Mouse (Mus musculus) retina, adult 2 months (tissue): ENCODE data around the gene Gja4.

Experiments
- DNase-seq: peaks from one replicate; pipeline ENCODE4 v3.0.0-alpha.2; 2012; ENCODE audit warnings: low read depth, low spot score

Gja4 gene

DNA sequence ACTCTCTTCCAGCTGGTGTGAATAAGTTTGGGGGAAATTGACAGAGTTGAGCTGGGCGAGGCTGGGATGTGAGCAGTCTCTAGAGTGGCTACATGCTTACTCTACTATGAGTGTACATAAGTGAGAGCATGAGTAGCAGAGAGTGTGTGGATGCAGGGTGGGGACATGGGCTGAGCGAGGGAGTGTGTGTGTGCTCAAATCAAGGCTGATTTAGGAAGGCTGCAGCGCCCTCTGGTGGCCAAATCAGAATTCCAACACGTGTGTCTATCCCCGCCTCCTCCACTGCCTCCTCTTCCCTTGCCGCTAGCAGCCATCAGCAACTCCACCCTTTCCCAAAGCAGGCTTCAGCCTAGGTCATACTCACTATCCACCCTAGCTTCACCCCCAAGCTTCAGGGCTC is 10.9 kb upstream of the Gja4 start:
- peak; percentile 42 for DNase-seq

DNA sequence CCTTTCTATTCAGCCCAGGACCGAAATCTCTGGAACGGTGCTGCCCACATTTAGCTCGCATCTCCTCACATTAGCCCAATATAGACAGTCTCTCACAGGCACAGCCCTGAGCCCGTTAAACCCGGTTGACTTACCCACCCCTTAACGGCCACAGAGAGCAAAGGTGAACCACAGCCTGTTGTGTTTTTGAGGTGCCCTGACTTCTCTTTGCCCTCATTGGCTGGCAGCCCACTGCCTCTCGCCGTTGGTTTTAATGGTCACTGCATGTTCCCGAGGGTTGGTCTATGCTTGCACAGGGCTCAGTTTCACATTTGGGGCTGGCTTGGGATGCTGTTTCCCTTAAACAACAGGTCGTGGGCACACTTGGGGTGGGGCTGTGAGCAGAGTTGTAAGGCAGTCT is 10.5 kb upstream of the Gja4 start:
- no peak for DNase-seq

DNA sequence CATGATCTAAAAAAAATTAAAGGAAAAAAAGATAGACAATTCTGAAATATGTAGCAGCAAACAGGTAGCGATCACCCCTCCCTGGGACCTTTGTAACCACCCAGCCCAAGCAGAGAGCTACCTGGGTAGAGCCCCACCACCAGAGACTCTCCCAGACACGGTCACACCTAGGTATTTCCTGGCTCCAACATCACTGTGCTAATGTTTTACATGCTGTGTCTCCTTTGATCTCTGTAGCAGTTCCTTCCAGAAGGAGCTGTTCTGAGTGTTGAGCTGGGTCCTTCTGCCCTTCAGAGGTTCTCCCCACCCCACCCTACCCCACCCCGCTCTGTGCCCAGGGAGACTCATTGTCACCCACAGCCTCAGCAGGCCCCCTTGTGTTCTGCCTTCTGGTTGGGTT is 9.8 kb upstream of the Gja4 start:
- no peak for DNase-seq

- DNase-seq: peak; percentile 36
Measured at GRCm38 (mm10) chr4:127319613-127320012, 5.8 kb upstream of the Gja4 start.

- DNase-seq: no peak
Measured at GRCm38 (mm10) chr4:127317143-127317542, 3.3 kb upstream of the Gja4 start.

GRCm38 (mm10) chr4:127315753-127316152 is 1.9 kb upstream of the Gja4 start:
- no peak for DNase-seq

- no peak for DNase-seq
Measured at GRCm38 (mm10) chr4:127314585-127314984, 746 bp upstream of the Gja4 start.

DNA sequence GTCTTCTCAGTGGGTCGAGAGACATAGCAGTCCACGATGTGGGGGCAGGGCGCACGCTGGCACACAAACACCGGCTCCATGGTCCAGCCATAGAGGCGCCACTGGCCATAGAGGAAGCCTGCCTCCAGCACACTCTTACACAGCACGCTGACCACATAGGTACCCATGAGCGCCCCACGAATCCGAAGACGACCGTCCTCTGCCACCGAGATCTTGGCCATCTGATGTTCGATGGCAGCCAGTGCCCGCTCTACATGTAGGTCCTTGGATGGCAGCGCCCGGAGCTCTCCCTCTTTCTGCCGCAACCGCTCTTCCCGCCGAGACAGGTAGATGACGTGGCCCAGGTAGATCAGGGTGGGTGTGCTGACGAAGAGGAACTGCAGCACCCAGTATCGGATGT is 1.5 kb downstream of the Gja4 start:
- no peak for DNase-seq

- DNase-seq: no peak
Measured at GRCm38 (mm10) chr4:127311561-127311960, 2.3 kb downstream of the Gja4 start.

DNA sequence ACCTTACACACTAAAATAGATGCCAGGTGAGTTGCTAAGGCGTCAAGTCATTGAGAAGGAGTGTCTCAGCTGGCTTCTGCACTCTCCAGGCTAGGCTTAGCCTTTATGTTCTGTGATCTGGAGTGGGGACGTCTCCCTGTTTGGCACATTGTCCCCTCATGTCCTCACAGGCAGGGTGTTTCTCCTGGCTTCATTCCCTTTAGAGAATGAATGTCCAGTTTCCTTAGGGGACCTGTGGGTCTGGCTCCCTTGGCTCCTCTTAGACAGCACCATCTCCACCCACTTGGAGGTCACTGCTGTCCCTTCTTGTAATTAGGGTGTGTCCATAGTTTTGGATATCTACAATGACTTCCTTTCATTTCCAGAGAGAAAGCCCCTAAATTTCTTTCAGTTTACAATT is 6.9 kb downstream of the Gja4 start:
- DNase-seq: no peak

DNA sequence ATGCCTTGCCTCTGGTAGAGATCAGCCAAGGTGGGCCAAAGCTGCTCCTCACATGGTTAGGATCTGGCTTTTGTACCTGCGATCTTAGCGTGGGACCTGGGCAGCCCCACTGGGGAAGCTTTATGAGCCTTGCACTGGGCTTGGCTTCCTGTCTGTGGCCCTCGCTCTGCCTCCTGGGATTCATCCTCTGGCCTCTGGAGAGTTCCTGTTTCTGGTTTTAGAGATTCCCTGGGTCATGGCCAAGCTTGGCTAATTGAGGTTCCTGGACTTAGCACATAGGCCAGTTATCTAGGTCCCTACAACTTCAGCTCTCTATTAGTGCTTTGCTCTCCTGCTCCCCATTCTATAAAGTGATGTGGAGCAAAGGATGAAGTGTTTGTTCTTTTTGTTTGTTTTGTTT is 10.0 kb downstream of the Gja4 start:
- no peak for DNase-seq

- DNase-seq: no peak
Measured at GRCm38 (mm10) chr4:127300503-127300902, 13.3 kb downstream of the Gja4 start.

GRCm38 (mm10) chr4:127292631-127293030 is 21.2 kb downstream of the Gja4 start:
- no peak for DNase-seq

DNA sequence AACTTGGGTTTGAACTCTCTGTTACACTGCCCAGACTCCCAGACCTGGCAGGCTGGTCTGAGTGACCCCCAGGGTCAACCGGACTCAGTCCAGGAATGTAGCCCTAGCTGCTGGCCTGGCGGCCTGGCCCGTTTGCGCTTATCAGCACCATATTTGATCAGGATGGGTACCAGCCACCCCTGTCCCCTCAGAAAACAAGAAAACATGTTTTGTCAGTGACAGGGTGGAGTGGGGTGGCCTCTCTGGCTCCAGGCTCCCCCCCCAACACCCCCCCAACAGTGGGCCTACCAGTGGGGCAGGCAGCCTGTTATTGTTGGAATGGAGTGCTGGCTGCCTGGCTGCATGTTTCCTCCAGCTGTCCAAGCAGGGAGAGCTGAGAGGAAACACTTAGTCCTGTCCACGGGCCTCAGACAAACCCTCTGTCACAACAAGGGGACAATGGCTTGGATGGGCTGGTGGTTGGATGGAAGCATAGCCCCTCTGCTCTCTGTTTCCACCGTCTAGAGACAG is 24.7 kb downstream of the Gja4 start:
- DNase-seq: no peak

DNA sequence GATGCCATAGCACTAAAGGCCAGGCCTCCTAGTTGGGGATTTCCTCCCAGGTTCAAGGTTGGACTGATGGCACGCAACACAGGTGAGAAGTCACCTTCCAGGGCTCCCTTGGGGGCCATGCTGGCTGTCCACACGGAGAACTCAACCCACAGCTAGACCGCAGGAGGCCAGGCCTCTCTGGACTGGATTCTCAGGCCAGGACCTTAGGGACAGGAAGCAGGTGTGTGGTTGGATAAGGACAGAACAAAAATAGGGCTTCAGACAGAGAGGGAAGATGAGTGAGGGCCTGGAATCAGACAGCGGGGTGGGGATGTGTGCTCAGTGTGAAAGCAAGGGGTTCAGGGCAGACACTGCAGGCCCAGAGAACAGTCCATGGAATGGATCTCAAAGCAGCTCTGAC is 26.9 kb downstream of the Gja4 start:
- no peak for DNase-seq

DNA sequence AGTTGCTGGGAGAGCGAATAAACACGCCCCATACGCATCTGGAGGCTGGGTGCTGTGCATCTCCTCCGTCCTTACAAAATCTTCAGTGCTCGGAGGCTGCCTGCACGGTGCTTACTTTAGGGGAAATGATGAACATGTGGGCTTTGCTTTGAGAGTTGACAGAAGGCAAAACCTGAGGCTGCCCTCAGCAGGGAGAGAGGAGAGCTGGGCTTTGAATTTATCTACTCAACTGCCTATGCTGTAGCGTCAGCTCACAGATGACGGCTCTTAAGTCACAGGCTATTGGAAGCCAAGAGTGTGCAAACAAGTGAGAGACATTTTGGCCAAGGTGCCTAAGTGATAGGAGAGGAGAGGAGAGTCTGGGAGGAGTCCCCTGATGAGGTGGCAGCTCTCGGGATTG is 34.6 kb downstream of the Gja4 start:
- no peak for DNase-seq

GRCm38 (mm10) chr4:127278451-127279001 is 35.3 kb downstream of the Gja4 start:
- DNase-seq: no peak

DNA sequence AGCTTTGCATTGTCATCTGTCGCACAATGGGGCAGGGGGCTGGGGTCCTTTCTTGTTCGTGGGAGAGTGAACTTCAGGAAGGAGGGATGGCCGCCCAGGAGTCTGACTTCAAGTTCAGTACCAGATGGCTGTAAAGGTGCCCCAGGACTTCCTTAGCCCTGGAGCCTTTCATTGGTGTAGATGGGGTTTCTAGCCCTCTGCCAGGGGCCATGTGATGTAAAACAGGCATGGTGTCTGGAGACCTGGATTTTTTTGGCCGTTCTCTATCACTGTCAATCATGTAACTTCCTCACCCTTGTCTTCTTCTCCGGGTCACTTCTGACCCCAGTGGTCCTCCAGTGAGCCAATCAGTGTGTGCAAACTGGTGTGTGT is 49.7 kb downstream of the Gja4 start:
- no peak for DNase-seq

- DNase-seq: no peak
Measured at GRCm38 (mm10) chr4:127263438-127264182, 50.2 kb downstream of the Gja4 start.

- no peak for DNase-seq
Measured at GRCm38 (mm10) chr4:127261601-127262000, 52.2 kb downstream of the Gja4 start.
